Mouse (Mus musculus) gastrocnemius, adult 18-20 months (tissue): ENCODE measurements at regions not wholly inside any gene's neighbourhood (a gene's known extent, or its start where the extent isn't known, plus 50 kb on each side); places are given as distances from the start of the nearest gene placed in this dataset.
"Not testable (repeated sequence)": the region's sequence is repeated elsewhere in the genome, so short reads cannot be mapped to it uniquely, and the experiment has no call there.

ENCODE experiments used
- DNase-seq: peaks from one replicate; pipeline ENCODE4 v3.0.0; 2021; ENCODE audit warnings: low spot score

DNA sequence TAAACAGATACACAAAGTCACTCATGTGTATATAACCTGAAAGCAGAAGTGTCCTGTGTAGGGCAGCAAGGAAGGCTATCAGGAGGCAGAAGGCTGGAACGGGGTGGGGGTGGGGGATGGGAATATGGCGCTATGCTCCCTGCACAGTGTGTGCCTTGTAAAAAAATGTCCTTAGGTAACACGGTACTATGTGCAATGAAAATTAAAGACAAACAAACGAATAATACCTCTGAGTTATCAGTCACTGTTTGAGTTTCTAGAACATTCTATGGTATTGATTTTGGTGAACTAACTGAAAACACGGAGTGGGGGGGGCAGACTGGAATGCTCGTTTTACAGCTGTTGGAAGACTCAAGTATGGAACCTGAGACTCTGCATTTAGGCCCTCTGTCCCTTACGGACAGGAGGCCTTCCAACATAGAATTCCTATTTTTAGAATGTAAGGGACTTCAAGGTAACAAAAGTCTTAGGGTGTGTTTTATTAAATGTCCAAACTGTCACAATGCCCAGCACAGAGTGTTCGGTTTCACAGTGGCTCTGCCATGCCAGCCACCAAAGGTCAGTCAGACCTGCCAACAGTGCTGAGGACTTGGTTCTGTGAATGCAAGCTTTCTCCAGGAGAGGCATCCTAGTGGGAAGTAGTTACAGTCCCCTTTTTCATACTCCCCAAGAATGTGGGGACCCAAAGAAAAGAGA lies 240.6 kb downstream of the Ano6 start:
- peak; percentile 63 for DNase-seq

GRCm38 (mm10) chr15:96035273-96035672 lies 244.6 kb downstream of the Ano6 start:
- no peak for DNase-seq

DNA sequence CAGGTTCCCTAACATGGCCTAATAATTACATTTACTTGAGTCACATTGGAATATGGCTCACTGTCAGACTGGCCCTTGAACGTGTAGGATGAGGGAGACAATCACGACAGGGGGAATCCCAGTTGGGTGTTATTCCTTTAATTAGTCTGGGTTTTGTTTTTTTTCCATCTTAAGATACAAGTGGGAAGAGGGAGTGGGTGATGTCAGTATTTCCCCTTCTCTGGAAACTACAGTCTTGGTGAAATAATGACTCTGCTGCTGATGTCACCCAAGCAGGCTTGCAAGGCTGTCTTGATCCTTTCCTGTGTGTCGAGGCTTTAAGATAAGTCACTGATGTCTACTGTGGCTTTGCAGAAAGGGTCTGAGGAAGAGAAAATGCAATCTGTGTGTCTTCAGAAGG lies 241.8 kb upstream of the Arid2 start:
- no peak for DNase-seq

DNA sequence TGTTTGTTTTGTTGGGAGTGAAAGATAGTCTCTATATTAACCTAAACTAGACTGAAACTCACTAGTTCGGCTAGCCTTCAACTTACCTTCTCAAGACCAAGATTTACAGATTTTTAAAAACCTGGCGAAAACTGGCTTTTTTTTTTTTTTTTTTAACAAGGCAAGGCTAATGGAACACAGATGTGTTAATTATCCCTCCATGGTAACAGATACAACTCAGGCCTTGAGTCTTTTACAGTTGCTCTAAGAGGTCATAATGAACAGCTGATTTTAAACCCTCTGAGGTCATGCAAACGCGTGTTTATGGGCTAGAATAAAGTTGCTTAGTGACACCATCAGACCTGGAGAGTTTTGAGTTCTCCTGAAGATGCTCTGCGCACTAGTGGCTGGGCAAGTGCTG lies 240.7 kb upstream of the Arid2 start:
- no peak for DNase-seq

DNA sequence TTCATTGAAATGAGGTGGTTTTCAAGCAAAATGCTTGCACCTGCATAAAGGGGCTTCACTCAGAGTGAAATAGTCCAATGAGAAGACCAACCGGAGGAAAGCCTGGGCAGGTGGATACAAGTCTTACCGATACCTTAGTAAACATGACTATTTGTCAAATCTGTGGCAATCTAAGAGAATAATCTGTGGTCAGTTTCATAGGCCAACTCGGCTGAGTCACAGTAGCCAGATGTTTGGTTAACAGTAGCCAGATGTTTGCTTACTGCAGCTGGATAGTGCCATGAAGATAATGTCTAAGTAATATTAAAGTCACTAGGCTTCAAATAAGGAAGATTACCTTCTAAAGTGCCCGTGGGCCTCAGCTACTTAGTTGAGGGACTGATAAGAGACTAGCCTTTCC lies 236.9 kb upstream of the Arid2 start:
- DNase-seq: no peak

GRCm38 (mm10) chr15:96052586-96052985 lies 234.7 kb upstream of the Arid2 start:
- no peak for DNase-seq

DNA sequence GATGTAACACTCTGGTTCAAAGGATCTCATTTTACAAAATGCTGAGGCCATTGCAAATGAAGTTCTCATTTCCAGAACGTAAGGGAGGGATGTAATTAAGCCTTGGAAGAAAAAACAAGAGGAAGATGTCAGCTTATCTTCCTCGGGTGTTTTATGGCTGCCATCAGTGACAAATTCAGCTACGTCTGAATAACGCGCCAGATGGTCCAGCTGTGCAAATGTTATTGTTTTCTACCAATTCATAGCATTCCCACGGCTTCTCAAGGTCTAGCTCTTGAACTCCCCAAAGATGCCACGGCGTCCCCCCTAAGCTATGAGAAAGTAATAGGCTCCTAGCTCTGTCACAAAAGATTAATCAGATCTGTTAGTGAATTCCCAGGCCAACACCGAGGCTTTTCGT lies 232.0 kb upstream of the Arid2 start:
- no peak for DNase-seq

- DNase-seq: no peak
These were observed 231.4 kb upstream of the Arid2 start for GRCm38 (mm10) chr15:96055796-96056473.

- peak; percentile 60 for DNase-seq
These were observed 227.7 kb upstream of the Arid2 start for GRCm38 (mm10) chr15:96059623-96060022.

DNA sequence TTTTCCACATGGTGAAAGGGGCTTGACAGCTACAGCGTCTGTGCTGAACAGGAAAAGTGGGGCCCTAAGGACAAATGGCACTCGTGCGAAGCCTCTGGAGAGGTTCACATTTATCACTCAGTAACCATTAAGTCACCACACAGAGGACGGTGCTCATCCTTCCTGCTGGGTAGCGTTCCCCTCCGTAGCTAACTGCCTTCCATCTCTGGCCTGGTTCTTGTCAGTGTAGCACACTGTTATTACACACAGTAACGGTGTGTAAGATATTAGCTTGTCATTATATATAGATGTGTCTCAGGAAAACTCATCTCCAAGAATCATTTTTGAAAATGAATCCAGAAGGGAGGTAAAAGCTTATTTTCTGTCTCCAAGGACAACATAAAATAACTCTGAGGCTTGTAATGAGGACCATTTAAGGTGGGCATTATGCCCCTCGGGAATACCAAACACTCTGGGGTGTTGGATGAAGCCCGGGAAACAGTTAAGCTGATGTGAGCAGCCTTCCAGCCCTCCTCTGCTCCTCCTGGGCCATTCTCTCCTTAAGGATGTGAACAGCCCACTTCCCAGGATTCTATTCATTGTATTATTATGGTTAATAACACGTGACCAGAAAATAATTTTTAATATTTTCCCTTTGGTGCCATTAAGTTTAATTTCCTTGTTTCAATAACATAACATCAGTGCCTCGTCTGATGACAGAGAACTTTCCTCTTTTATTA lies 222.7 kb upstream of the Arid2 start:
- DNase-seq: no peak

DNA sequence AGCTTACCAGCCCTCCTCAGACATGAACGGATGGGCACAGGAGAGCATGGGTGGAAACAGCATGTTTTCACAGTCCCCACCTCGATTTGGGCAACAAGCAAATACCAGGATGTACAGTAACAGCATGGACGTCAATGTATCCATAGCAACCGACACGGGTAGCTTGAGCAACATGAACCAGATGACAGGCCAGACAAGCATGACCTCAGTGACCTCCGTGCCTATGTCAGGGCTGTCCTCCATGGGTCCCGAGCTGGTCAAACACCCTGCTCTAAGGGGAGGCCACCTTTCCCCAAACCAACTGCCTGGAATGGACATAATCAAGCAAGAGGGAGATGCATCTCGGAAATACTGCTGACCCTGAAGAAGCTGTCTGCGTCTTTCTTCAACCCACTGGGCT lies 211.7 kb upstream of the Arid2 start:
- no peak for DNase-seq

GRCm38 (mm10) chr15:96077756-96078155 lies 209.6 kb upstream of the Arid2 start:
- no peak for DNase-seq

- no peak for DNase-seq
These were observed 208.7 kb upstream of the Arid2 start for GRCm38 (mm10) chr15:96078580-96078979.

GRCm38 (mm10) chr15:96089676-96090075 lies 197.6 kb upstream of the Arid2 start:
- DNase-seq: no peak

- DNase-seq: no peak
These were observed 190.9 kb upstream of the Arid2 start for GRCm38 (mm10) chr15:96096438-96096837.

DNA sequence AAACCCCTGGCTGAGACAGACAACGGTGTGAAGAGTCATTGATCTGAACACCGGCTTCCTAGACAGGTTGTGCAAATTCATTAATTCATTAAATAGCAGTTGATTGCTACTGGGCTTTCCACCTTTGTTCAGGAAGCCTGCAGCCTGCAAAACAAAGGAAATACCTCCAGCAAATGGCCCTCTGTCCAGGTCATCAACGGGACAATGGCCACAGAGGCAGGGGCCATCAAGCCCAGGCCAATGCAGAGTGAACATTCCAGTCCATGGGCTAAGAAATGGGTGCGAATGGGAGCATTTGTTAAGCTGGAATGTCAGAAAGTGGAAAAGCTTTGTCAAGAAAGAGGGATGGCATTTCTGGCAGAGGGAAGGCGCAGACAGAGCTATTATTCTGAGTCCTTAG lies 188.5 kb upstream of the Arid2 start:
- no peak for DNase-seq

DNA sequence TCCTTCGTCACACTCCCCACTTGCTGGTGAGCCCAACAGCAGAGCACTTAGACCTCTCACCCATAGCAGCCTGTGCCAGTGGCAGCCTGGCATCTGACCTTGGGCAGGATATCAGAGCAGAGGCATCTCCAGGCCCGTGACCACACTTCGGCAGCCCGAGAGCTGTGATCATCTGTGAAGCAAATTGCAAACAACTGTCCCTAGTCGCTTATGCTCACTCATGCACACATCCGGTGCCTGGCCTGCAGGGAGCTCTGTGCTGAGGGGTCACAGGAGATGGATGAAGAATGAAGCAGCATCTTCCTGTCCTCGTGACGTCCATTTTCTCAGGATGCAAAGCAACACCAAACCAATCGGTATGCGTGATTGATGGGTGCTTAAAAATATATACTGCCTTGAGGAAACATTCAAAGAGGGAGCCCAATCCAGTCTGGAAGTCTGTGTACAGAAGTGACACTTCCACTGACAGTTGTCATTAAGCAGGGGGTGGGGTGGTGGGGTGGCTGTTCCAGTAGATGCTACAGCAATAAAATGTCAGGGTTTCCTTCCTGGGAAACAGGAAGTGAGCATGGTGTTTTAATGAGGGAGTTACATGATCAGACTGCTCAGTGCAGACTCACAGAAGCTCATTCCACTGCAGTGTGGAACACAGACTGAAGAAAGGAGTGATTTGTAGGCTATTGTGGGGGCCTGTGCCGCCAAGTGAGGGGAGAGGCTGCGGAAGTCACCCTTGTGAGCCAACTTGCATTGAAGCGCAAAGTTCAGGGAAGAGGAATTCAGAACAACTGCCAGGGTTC lies 187.3 kb upstream of the Arid2 start:
- DNase-seq: not testable (repeated sequence)

DNA sequence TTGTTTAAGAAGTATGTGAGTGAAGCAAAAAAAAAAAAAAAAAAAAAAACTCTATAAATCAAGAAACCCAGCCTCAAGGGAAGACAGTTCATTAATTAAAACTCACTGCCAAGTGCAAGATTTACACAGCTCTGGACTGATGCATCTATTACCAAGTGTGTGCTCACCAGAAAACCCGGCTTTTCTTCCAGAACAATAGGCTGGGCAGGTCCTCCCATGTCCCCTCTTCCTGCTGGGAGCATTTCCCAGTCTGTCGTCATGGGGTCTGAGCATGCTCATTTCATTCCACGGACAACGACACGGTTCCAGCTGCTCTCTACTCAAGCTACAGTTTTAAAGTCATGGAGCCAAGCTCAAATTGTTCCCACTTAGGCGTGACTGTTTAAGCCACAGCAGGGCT lies 183.6 kb upstream of the Arid2 start:
- DNase-seq: no peak

DNA sequence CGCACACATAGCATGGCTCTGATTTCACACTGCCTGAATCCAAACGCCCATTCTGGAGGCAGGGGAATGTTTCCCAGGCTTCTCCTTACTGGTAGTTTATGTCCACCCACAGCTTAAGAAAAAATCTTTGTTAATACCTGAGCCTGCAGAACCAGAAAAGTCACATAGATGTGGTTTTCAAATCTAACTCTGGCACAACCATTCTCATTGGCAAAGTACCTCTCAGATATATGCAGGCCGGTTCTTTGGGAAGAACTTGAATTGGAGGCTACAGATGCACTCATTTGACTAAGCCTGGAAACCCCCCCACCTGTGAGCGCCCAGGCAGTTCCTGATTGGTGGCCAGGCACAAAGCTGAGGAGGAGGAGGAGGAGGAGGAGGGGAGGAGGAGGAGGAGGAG lies 179.8 kb upstream of the Arid2 start:
- DNase-seq: no peak

DNA sequence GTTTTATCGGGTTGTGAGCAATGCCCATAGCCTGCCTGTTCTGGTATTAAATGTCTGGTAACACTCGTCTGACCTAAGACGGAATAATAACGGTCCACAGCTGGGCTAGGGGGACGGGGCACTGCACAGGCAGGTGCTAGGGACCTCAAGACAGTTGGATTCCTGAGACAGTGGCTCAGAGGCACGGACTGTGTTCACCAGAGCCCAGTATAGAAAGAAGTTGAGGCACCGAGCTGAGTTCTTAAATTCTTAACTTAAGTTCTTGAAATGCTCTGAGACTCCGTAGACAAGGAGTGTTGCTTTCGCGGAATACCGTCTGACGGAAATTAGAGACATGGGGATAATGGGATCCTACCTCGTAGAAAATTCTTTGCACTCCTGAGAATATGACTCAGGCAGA lies 174.2 kb upstream of the Arid2 start:
- DNase-seq: no peak

- DNase-seq: no peak
These were observed 172.7 kb upstream of the Arid2 start for GRCm38 (mm10) chr15:96114616-96115015.

DNA sequence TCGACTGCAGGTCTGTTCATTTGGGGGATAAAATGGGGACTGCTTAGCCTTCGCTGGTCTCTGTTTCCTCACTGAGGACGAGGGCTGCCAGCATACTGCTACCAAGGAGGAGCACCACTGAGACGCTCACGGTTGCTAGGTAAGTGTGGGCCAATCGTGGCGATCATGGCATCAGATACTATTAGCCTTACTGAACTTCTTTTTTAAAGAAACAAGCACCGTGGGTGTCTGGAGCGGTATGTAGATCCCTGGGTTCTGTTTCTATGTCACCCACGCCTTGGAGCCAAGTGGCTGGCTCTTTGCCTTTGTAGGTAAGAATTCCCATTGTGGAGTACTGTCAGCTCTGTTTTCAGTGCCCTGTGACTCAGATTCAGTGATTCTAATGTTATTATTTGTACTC lies 172.1 kb upstream of the Arid2 start:
- DNase-seq: no peak
